Mouse (Mus musculus): ENCODE data around the gene Ppard.
"Not testable (repeated sequence)": the region's sequence is repeated elsewhere in the genome, so short reads cannot be mapped to it uniquely, and the experiment has no call there.

Ppard gene

DNA sequence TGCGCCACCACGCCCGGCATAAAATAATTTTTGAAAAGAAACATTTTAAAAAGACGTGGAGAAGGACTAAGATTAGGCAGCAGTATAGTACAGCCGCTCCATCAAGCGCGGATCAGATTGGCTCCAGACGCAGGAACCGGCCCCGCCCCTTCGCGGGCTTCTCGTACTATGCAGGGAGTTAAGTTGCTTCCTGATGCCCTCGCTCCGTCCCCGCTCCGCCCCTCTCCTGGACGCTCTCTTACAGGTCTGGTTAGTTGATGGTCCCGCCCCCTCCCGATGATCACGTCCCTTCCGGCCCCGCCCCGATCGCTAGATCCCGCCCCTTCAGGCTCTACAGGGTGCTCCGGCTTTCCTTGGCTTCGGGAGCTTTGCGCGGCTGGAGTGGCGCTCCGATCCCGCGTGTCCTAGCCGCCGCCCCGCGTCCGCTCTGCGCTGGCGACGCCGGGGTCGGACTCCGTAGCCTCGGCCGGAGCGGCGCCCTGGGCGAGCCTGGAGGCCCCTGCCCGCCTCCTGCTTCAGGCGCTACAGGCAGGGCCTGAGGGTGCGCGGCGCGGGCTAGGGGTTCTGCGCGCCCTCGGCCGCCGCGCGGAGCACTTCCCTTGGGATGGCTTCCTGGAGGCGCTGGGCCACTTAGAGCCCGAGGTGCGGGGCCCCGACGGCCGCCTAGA, 80.8 kb downstream of the Ppard start, which contains the start of gene Fance:
Gene Fance, plus strand, starts transcription at position 308 of the 668 bp plus-strand sequence.
- peak; percentile 88 to 94 for DNase-seq (ENCODE audit: low spot score in 2 of 2)

DNA sequence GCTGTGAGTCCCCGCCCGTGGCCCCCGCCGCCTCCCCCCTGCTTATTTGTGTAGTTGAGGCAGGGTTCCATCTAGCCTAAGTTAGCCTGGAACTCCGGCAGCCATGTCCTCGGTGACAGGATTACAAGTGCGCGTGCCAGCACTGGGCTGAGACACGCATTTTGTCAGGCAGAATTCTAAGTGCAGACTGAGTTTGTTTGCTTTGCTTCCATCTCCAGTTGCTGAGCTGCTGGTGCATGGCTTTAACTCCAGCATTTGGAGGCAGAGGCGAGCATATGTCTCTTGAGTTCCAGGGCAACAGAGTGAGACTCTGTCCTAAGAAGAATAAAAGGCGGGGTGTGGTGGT, 81.4 kb downstream of the Ppard start:
- no peak for DNase-seq (ENCODE audit: low spot score in 2 of 2)

DNA sequence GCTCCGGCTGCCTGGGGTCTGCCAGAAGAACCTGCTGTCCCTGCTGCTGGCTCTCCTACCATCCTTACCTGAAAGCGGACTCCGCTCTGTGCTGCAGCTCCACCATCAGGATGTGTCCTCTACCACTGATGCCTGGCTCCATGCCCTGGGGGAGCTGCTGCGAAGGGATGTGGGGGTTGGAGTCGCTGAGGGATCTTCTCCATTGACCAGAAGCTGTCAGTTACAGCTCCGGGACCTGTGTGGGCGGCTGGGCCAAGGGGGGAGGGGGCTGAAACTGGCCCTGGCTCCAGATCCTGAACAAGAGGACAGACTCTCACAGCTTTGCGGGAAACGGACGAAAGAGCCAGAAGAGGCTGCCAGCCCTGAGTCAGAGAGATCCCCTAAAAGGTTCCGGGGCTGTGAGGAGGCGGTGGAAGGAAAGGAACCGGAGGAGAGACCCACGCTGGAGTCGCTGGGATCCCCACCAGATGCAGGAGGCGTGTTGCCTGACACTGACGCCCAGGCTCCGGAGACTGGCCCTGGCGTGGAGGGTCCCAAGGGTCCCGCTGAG, 83.2 kb downstream of the Ppard start:
- no peak for DNase-seq (ENCODE audit: low spot score in 2 of 2)

DNA sequence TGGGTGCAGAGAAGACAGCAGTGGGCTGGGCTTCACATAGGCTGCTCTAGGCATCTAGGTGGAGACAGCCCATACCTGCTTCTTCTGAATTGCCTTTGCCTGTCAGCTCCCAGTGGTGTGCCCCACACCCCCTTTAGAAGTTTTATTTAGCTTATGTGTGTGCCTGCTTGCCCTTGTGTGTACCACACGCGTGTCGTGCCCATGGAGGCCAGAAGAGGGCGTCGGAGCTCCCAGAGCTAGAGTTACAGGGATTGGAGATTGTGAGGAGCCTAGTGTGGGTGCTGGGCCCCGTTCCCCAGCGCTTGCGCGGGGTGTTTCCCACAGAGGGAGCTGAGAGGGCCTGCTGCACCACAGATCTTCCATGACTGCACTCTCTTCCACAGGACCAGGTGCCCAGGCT, 84.0 kb downstream of the Ppard start:
- DNase-seq (ENCODE audit: low spot score in 2 of 2), result no peak

DNA sequence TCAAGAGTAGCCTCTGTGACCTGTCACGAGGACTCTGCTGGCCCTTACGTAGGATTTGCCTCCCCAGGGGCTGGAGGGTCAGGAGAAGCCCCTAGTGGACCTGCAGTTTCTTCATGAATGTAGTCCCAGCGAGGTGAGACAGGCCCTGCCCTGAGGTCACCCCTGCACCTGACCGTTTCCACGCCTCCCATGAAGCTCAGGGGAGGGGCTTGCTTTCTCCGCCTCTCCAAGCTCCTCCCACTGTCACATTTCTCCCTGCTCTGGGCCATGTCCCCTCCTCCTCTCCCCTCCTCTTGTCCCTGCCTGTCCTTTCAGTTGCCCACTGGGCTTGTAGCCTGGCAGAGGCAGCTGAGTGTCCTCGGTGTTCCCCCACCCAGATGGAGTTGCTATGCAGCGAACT, 84.6 kb downstream of the Ppard start:
- DNase-seq (ENCODE audit: low spot score in 2 of 2), result no peak

DNA sequence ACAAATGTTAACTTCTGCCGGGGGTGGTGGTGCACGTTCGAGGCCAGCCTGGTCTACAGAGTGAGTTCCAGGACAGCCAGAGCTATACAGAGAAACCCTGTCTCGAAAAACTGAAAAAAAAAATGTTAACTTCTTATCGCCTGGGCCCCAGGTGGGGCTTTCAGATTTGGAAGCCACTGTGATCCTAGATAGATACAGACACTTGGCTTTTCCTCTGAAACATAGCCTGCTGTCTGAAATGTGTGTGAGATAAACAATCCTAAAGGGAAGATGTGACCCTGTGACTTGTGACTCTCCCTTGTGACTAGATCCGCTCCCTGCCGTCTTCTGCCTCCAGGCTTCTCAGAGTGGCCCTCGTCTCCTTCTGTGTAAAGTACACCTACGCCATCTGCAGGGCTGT, 85.2 kb downstream of the Ppard start:
- DNase-seq (ENCODE audit: low spot score in 2 of 2), result no peak

DNA sequence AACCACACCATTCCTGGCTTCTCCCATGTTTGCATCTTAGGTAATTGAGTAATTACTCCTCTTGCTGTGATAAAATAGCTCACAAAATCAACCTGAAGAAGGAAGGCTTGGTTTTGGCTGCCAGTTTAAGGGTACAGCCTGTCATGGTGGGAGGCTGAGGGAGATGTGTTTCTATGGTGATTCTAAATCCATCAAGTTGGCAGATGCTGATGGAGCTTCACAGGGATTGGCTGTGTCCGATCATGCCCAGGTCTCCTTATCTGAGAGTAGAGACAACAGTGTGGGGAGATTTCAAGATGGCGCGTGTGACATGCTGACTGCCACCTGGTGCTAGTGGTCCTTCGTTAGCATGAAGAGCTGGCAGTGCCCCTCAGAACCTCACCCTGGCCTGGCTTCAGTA, 89.2 kb downstream of the Ppard start:
- DNase-seq (ENCODE audit: low spot score in 2 of 2), result no peak

DNA sequence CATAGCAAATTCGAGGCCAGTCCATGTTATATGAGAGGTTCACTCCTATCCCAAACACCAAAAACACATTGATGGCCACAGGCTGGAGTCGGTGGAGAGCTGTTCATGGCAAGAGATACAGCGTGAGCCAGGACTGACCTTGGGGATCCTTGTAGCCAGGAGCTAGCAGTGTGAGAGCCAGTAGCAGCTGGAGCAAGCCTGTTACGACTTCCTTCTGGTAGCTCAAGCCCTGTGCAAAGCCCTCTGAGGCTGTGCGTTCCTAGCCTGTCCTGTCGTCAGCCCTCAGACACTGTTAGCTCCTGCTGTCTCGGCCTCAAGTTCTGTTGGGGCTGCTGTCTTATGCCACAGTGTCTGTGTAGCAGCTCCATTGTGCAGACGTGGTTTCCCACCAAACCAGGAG, 91.3 kb downstream of the Ppard start:
- DNase-seq (ENCODE audit: low spot score in 2 of 2), result no peak

DNA sequence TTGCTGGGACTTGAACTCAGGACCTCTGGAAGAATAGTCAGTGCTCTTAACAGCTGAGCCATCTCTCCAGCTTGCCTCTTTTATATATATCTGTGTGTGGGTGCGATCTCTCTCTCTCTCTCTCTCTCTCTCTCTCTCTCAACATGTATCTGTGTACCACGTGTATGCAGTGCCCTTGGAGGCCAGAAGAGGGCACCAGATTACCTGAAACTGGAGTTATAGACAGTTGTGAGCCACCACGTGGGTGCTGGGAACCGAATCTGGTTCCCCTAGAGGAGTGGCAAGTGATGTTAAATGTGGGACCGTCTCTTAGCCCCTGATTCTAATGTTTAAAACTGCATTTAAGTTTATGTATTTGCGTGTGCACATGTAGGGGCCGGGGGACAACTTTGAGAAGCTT, 91.9 kb downstream of the Ppard start:
- DNase-seq (ENCODE audit: low spot score in 2 of 2), result not testable (repeated sequence)

DNA sequence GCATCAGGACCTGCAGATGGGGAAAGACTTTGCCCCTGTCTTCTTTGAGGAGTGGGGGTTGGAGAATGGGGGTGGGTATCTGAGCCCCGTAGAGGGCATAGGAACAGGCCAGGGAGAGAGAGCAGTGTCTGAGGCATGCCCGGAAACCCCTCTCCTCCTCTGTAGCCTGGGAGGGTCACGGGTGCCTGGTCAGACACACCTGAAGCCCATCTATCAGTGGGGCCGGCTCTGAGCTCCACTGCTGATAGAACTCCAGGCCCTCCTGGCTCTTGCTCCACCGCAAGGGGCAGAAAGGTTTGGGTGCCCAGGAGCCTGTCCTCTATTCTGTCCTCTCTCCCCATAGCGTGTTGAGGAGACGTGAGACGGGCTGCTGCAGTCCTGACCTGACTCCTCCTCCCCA, 93.3 kb downstream of the Ppard start:
- DNase-seq (ENCODE audit: low spot score in 2 of 2), result no peak

DNA sequence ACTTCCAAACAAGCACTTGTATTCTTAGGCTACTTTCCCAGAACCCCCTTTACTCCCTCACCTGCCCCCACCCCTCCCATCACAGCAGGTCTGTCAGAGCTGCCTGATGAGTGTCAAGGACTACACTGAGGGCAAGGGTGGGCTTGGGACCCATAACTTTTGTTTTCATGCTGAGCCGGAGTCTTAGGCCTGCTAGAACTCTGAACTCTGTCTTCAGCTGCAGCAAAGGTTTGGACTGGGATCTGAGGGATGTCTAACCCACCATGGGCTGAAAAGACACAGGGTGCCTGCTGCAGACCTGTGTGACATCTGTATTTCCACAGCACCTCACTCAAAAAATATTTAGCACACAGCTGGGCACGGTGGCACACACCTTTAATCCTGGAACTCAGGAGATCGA, 94.5 kb downstream of the Ppard start:
- no peak for DNase-seq (ENCODE audit: low spot score in 2 of 2)

DNA sequence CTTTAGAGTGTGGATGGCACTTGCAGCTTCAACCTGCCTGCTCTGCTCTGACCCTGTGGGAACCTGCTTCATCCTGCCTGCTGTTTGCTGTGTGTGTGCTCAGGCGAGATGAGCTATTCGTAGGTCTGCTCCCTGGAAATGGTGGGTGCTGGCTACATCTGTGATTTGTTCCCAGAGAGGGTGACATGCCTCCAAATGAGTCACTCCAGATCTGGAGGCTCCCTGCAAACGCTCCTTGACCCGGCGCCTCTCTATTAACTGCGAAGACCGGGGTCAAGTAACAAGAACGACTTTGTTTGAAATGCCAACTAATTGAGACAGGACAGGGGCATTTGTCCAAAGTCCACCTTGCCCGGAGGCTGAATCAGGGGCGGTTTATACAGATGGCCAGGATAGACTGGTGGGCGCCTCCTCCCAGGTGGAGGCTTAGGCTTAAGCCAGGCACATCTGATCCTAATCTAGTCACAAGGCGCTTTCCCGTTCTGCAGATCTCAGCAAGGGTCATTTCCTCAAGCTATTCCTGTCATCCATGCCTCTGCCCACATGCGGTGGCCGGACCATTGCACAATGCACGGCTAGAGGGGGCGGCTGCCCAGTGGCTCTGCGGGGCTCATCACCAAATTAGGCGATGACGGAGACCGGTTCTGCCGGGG, 95.3 kb downstream of the Ppard start:
- DNase-seq (ENCODE audit: low spot score in 2 of 2), result peak; percentile 53 to 60

DNA sequence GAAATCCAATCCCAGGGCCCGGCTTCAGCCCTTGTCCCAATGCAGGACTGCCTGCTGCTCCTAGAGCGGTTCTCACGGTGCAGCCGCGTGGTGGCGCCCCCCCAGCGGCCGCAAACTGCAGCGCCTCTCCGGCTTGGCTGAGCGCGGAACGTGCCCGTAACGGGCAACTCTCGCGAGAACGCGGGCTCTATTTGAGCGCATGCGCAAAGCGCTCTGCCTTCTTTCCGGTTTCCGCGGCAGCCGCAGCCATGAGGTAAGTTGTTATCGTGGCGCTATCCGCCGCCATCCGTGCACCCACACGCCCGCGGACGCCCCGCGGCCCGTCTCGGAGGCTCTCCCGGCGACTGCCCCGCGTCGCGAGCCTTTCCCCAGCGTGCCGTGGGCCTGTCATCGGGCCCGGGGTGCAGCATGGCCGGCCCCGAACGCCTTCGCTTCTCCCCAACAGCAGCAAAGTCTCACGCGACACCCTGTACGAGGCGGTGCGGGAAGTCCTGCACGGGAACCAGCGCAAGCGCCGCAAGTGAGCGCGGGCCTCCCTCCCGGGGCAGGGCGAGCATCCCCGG, 95.9 kb downstream of the Ppard start, which contains the start of gene Rpl10a:
Gene Rpl10a, plus strand, starts transcription at position 106 of the 563 bp plus-strand sequence.
- peak; percentile 87 to 97 for DNase-seq (ENCODE audit: low spot score in 2 of 2)

DNA sequence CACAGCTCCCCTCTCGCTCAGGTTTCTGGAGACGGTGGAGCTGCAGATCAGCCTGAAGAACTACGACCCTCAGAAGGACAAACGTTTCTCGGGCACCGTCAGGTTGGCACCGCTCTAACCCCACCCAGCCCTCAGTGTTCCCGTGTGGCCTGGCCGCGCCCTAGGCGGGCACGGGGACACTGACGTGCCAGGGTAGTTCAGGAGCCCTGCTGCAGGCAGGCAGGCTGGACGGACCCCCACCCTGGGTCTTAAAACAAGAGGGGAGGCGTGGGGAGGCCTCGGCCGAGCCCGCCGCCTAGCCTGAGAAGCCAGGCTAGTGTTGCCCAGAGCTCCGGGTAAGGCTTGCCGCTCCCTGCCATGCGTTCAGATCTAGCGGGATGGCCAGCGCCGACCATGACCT, 96.4 kb downstream of the Ppard start:
- DNase-seq (ENCODE audit: low spot score in 2 of 2), result no peak

DNA sequence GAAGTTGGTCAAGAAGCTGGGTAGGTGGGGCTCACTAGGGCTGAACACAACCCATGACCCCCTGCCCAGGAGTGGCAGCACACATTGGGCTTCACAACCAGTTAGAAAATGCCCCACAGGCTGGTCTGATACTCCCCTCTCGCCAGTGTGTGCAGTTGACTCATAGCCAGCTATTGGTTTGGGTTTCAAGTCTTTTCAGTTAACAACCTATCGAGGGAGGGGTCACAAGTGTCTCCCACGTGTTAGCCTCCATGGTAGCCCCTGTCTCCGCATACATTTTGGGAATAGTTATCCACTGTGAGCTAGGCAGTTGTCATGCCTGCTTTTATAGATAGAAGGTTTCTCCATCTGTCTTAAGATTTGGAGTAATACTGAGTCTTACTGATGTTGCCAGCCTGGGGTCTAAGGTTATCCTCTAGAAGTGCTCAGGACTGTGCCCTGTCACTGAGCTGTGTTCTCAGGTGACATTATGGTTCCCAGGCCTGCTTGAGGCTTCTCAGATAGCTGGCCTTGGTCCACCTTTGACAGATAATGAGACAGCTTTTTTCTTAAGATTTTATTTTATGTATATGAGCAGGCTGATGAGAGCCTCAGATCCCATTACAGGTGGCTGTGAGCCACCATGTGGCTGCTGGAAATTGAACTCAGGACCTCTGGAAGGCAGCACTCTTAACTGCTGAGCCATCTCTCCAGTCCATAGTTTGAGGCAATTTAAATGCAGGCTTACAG, 97.2 kb downstream of the Ppard start:
- no peak for DNase-seq (ENCODE audit: low spot score in 2 of 2)

DNA sequence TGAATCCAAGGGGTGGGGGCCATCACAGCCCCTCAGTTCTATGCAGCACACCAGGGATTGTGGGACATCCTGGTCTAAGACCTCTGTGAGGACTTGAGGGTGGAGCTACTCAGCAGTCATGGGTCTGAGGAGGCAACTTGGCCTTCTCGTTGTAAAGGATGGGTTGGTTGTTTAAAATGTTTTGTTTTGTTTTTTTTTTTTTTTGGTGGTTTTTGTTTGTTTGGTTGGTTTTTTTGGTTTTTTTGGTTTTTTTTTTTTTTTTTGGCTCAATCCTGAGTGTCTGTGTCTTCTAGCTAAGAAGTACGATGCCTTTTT, 97.7 kb downstream of the Ppard start:
- DNase-seq (ENCODE audit: low spot score in 2 of 2), result no peak

DNA sequence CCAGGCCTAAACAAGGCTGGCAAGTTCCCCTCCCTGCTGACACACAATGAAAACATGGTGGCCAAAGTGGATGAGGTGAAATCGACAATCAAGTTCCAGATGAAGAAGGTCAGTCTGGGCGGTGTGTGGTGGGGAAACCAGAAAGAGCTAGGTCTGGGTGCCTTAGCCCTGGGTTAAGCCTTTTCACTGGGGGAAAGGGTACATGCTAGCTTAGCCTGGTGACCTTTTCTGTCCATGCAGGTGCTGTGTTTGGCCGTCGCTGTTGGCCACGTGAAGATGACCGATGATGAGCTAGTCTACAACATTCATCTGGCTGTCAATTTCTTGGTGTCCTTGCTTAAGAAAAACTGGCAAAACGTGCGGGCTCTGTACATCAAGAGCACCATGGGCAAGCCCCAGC, 98.1 kb downstream of the Ppard start:
- DNase-seq (ENCODE audit: low spot score in 2 of 2), result not testable (repeated sequence)

DNA sequence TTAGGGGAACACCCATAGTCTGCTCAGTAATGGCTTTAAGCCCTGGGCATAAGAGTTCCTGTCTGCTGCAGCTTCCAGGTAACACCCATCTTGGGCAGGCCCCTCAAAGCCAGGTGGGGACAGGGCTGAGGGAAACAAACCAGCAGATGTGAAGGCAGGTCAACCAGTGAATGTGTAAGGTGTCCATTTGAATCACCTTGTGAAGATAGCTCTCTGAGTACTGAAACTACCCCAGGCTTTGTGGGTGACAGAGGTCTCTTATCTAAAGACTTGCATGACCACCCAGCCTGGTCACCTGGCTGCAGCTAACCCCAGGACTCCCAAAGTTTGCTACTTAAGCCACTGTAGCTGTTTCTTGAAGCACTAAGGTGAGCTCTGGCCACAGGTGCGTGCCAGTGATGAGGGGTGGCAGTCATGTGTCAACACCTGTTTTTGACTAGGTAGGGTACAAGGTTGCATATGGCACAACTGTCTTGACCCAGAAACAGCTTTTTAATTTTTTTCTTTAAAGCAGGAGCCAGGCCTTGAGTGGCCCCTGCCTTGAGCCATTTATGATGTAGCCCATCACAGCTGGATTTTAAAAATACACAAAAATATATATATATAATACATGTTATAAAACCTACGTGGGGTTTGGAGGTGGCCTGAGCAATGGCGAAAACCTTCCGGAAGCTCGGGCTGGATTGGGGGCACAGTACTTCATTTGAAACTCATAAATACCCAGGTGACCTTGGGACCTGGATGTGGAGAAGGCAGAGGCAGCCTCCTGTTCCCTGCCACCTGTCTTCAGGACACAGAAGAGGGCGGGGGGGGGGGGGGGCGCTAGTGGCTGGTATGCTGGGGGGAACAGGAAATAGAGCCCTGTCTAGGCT, 99.0 kb downstream of the Ppard start:
- DNase-seq (ENCODE audit: low spot score in 2 of 2), result no peak

DNA sequence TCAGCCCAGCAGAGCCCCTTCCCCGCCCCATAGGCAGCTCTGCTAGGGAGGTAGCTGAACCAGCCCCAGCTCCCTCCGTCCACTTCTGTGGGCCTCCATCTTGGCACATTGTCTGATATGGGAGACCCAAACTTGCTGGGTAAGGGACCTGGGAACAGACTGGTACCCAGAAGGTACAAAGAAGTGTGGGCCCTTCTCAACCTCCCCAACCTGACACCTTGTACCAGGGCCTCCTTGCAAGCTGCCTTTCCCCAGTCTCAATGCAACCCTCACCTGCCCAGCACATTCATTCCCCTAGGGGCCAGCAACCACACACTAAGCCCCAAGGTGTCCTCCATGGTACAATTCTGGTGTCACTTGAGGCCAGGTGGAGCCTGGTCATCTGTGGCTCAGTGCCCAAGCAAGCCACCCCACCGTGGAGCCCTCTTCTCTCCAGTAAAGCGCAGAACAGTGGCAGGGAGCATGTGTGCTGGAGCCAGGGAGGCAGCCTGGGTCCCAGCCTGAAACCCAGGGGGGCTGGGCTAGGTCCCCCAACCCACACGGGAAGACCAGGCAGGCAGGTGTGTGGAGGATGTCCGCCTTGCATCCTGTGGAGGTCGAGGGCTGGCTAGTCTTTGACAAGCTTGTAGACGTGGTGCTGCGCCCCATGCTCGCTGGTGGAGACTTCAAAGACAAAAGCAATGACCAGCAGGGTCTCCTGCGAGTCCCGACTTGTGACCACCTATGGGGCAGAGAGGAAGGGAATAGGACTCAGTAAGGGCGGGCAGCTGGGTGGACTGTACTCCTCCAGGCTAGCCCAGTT, 99.8 kb downstream of the Ppard start:
- DNase-seq (ENCODE audit: low spot score in 2 of 2), result no peak

DNA sequence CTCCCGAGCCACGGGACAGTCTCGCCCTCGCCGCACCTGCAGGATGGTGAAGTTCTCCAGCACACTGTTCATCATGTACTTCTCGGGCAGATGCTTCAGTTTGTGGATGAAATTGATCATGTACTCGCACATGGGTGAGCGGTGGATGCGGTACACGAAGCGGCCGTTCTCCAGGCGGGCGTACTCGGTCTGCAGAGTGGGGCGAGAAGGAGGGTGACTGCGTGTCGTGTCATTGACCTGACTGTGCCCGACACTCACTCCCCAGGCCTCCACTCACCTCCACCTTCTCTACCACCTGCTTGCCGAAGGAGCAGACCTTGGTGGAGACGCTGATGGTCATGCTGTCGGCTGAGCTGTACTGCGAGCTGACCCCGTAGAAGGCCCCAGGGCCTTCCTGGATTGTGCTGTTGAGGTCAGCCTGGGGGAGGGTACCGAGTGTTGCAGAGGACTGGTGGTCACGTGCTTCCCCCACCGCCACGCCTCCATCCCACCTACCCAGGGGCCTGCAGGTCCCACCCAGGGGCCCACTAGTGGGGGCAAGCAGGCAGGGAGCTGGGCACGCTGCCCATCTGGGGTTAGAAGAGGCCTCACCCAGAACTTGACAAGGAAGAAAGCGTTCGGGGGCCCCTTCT, 100.5 kb downstream of the Ppard start:
- DNase-seq (ENCODE audit: low spot score in 2 of 2), result no peak

Data from left cerebral cortex, adult 9 months (tissue).